Mouse (Mus musculus) limb, embryonic 11.5 days (tissue): ENCODE results near the gene Pkd1l1. TPM values are rescaled to one million over a fixed set of nuclear protein-coding genes. Genes with fewer than 3 reads are reported as not detected.

Source experiments
- ATAC-seq: fragments of 200-750 bp; cut with Nextera tagmentation; 2 replicates; pipeline ENCODE4 v1.8.0; 2017; ENCODE audit warnings: low read depth; ENCODE audit not compliant: insufficient number of reproducible peaks, low FRiP score, low TSS enrichment
- DNase-seq: peaks from one replicate; pipeline ENCODE4 v3.0.0-alpha.2; 2015; ENCODE audit warnings: low spot score
- H3K27ac ChIP-seq: fragments of 300-500 bp; sonication (generic); replicated peaks from 2 replicates; pipeline ENCODE4 v1.5.1; 2014; ENCODE audit warnings: low read depth, mild to moderate bottlenecking, low read length
- H3K27me3 ChIP-seq: fragments of 300-500 bp; sonication (generic); 2 replicates; pipeline ENCODE4 v1.6.1; 2014; ENCODE audit warnings: mild to moderate bottlenecking, low read length, mixed read lengths; ENCODE audit not compliant: control insufficient read depth, insufficient read depth
- H3K36me3 ChIP-seq: fragments of 300-500 bp; sonication (generic); 2 replicates; pipeline ENCODE4 v1.6.1; 2014; ENCODE audit warnings: mild to moderate bottlenecking, low read length, moderate library complexity, mixed read lengths; ENCODE audit not compliant: control insufficient read depth, insufficient read depth
- H3K4me1 ChIP-seq: fragments of 300-500 bp; sonication (generic); 2 replicates; pipeline ENCODE4 v1.6.1; 2014; ENCODE audit warnings: low read length, mixed read lengths; ENCODE audit not compliant: control insufficient read depth, insufficient read depth
- H3K4me2 ChIP-seq: fragments of 300-500 bp; sonication (generic); 2 replicates; pipeline ENCODE4 v1.6.1; 2014; ENCODE audit warnings: low read depth, mild to moderate bottlenecking, moderate library complexity; ENCODE audit not compliant: severe bottlenecking
- H3K4me3 ChIP-seq: fragments of 300-500 bp; sonication (generic); 2 replicates; pipeline ENCODE4 v1.5.1; 2014; ENCODE audit warnings: low read depth, low read length
- H3K9ac ChIP-seq: fragments of 300-500 bp; sonication (generic); 2 replicates; pipeline ENCODE4 v1.6.1; 2014; ENCODE audit warnings: mild to moderate bottlenecking, low read length
- H3K9me3 ChIP-seq: fragments of 300-500 bp; sonication (generic); 2 replicates; pipeline ENCODE4 v1.6.1; 2016; ENCODE audit warnings: low read length; ENCODE audit not compliant: control insufficient read depth
- WGBS: fragments of 180-500 bp; shearing (Covaris S2); extraction: QIAGEN DNeasy Blood & Tissue Kit; methylation state at CpG from one replicate; pipeline ENCODE4 v1.1.7; 2014; 5-methylcytosine and 5-hydroxymethylcytosine counted together
- polyA plus RNA-seq: library from polyadenylated mRNA; unstranded; fragments of >200 nt; fragmentation: Nextera tagmentation; extraction: Ambion mirVana; gene quantifications from 2 replicates; pipeline ENCODE4 v1.2.1, GENCODE M21; 2014

The Pkd1l1 gene
- polyA plus RNA-seq, 1 experiment from 2014 or later, result 0.03 TPM

DNA sequence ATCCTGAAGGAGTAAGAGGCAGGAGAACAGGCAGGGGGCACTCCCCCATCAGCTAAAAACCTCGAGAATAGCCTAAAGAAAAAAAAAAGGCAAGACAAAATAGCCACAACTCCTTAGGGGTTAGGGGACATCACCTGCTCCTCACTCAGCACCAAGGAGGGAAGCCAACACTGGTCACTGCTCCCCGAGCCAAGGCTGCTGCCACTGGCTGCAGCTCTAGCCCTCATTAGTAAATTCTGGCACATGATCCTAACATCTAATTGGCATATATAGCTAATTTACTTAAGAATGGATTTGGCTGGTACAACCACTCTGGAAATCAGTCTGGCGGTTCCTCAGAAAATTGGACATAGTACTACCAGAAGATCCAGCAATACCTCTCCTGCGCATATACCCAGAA lies 166.1 kb downstream of the Pkd1l1 start:
- H3K9me3 ChIP-seq, result no peaks in the 10 kb centered on the region
- H3K4me3 ChIP-seq, result no peak overlapping the region
- H3K4me2 ChIP-seq, result no peak overlapping the region
- H3K27me3 ChIP-seq, result no peaks in the 10 kb centered on the region
- no peaks in the 10 kb centered on the region for H3K4me1 ChIP-seq
- H3K36me3 ChIP-seq, result no peaks in the 10 kb centered on the region
- 86% methylated on average over 4 of the region's 4 CpGs for WGBS
- DNase-seq, result no peak
- no peak overlapping the region for H3K9ac ChIP-seq
- H3K27ac ChIP-seq, result no peak overlapping the region
- ATAC-seq, result no peak

DNA sequence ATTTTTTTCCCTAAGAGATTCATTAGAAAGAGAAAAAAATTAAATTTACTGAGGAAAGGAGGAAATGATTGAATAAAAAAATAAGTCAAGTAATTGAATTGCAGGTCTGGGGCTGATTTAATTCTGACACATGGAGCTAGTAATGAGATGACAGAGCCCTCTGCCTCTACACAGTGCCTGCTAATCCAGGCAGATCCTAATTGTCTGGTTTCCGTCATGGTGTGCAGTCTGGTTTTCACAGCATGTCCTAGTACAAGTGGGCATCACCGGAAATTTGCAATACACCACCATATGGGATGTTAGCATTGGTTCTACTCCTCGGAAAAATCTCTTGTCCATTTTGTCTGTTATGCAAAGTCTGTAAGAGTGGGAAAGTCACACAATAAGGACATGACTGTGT lies 168.9 kb downstream of the Pkd1l1 start:
- no peaks in the 10 kb centered on the region for H3K27me3 ChIP-seq
- no peak for ATAC-seq

DNA sequence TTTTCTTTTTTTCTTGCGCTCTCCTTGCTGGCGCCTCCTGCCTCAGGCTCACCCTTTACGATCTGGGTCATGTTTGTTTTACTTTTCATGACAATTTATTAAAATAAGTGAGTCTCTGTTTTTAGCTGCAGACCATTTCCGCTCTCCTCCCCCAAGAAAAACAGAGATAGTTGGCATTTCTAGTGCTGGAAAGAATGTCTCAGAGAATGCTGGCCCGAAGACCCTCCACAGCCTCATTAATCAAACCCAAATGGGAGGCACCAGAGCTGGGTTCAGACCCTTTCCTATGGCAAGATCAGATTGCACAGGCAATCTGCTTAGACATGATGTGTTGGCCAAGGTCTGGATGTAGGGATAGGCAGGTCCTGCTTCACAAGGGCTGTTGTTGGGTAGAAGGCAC lies 175.6 kb downstream of the Pkd1l1 start:
- Histone ChIP-seq H3K27me3 (no peaks in the 10 kb centered on the region), H3K27ac (no peak overlapping the region), H3K4me2 (no peak overlapping the region), H3K4me3 (no peak overlapping the region), H3K36me3 (no peaks in the 10 kb centered on the region), H3K4me1 (peaks cover 4% of the 10 kb centered on the region), H3K9me3 (no peaks in the 10 kb centered on the region), H3K9ac (no peak overlapping the region)
- WGBS, result 52% methylated on average over 5 of the region's 5 CpGs
- no peak for ATAC-seq
- no peak for DNase-seq

More for the DNA sequence above, 168.9 kb downstream of the Pkd1l1 start:
- Histone ChIP-seq H3K9ac (no peak overlapping the region), H3K4me3 (no peak overlapping the region), H3K27ac (no peak overlapping the region), H3K9me3 (no peaks in the 10 kb centered on the region), H3K4me2 (no peak overlapping the region), H3K4me1 (no peaks in the 10 kb centered on the region), H3K36me3 (no peaks in the 10 kb centered on the region)
- DNase-seq, result no peak
- 55% methylated on average over 3 of the region's 3 CpGs for WGBS

DNA sequence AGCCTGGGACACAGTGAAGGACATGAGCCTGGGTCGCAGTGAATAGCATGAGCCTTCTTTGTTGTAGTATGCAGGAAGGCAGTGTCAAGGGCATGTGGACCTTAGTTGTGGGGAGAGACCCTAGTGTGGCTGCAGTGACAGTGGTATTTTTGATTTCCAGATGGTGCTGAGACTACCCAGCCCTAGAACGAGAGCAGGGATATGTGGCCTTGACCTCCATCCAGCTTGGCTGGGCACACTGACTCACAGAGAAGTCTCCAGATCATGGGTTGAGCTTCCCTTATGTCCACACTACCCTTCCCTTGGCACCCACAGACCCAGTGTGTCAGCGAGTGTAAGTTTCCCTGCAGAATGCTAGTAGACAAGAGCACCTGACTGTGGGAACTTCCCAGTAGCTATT lies 178.0 kb downstream of the Pkd1l1 start:
- Histone ChIP-seq H3K9ac (no peak overlapping the region), H3K4me1 (peaks cover 10% of the 10 kb centered on the region), H3K9me3 (no peaks in the 10 kb centered on the region), H3K4me3 (no peak overlapping the region), H3K36me3 (no peaks in the 10 kb centered on the region), H3K27ac (no peak overlapping the region), H3K27me3 (no peaks in the 10 kb centered on the region), H3K4me2 (no peak overlapping the region)
- WGBS, result 86% methylated on average over 3 of the region's 3 CpGs
- DNase-seq (no peak), ATAC-seq (no peak)

DNA sequence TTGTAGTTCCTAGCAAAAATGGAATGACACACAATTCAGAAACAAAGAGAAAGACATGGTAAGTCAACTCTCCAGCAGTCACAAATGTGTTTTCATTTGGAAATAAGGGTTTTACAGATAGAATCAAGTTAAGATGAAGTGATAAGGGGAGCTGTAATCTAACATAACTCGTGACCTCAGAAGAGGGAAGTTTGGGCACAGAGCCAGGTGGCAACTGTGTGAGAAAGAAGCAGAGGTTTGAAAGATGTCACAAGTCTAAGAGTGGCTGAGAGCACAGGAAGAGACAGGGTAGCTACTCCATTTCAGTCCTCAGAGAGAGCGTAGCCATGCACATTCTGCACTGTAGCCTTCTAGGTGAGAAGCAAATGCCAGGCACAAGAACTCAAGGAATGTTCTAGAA lies 180.9 kb downstream of the Pkd1l1 start:
- no peaks in the 10 kb centered on the region for H3K9me3 ChIP-seq
- no peaks in the 10 kb centered on the region for H3K36me3 ChIP-seq
- H3K4me2 ChIP-seq, result no peak overlapping the region
- WGBS, result 87% methylated on average over 2 of the region's 2 CpGs
- no peak overlapping the region for H3K9ac ChIP-seq
- peaks cover 10% of the 10 kb centered on the region for H3K4me1 ChIP-seq
- no peak overlapping the region for H3K27ac ChIP-seq
- H3K4me3 ChIP-seq, result no peak overlapping the region
- no peak for ATAC-seq
- no peak for DNase-seq
- H3K27me3 ChIP-seq, result no peaks in the 10 kb centered on the region

DNA sequence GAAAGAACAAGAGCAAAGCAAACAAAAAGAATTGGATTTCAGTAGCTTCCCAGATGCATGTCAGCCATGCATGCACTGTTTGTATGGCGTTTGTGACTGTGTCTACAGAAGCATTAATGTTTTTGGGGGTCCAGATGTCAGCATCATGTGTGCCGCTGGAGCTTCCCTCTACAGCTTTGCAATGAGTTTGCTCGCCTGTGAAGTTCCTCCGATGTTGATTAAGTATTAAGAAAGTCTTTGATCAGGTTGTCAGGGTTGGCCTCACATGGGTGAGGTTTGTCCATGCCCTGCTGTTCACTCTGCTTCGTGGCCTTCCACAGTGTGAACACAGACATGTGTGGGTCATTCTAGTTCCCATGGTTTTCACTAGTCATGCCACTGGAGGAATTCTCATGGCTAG lies 183.9 kb downstream of the Pkd1l1 start:
- no peak overlapping the region for H3K4me2 ChIP-seq
- H3K9me3 ChIP-seq, result no peaks in the 10 kb centered on the region
- H3K27ac ChIP-seq, result no peak overlapping the region
- no peak for ATAC-seq
- peaks cover 17% of the 10 kb centered on the region for H3K4me1 ChIP-seq
- no peaks in the 10 kb centered on the region for H3K36me3 ChIP-seq
- no peak overlapping the region for H3K9ac ChIP-seq
- H3K27me3 ChIP-seq, result no peaks in the 10 kb centered on the region
- no peak overlapping the region for H3K4me3 ChIP-seq
- 73% methylated on average over 5 of the region's 5 CpGs for WGBS
- no peak for DNase-seq

DNA sequence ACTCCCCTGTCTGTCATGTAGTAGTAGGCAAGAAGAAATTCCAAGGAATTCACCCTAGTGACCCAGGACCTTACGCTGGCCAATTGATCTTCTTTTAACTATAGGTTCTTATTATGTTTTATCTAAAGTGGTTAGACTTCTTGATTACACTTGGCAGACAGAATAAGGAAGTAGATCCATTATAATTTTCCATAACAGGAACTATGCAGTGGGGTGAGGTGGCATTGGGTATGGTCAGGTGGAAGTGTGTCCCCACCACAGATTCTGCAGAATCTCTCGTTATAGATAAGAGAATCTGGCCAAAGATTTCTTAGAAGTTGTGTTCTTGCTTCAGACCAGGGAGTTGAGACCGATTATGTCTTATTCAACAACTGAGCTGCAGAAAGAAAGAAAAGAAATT lies 185.5 kb downstream of the Pkd1l1 start:
- no peak for DNase-seq
- no peaks in the 10 kb centered on the region for H3K27me3 ChIP-seq
- H3K9me3 ChIP-seq, result no peaks in the 10 kb centered on the region
- no peak overlapping the region for H3K4me2 ChIP-seq
- peaks cover 17% of the 10 kb centered on the region for H3K4me1 ChIP-seq
- no peak for ATAC-seq
- H3K27ac ChIP-seq, result no peak overlapping the region
- 84% methylated on average over 3 of the region's 3 CpGs for WGBS
- no peak overlapping the region for H3K9ac ChIP-seq
- H3K36me3 ChIP-seq, result no peaks in the 10 kb centered on the region
- no peak overlapping the region for H3K4me3 ChIP-seq

DNA sequence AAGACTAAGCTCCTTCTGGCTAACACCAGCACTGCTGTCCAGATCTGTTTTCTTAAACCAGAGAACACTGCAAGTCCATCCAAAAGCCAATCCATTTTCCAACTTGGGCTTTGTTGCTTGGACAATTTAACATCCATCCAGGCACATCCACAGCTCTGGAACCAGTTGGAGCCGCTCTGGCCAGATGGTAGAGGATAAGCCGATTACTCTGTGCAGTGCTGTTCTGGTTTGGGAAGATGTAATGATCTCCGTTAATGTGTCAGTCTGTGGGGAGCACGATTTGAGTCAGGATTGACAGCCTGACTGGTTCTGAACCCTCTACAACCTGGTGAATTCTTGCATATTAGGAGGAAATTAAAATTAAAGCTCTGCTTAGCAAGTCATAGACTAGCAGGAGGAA lies 188.7 kb downstream of the Pkd1l1 start:
- H3K4me3 ChIP-seq, result no peak overlapping the region
- H3K27me3 ChIP-seq, result no peaks in the 10 kb centered on the region
- no peak overlapping the region for H3K4me2 ChIP-seq
- H3K4me1 ChIP-seq, result peaks cover 17% of the 10 kb centered on the region
- H3K9me3 ChIP-seq, result no peaks in the 10 kb centered on the region
- H3K36me3 ChIP-seq, result no peaks in the 10 kb centered on the region
- H3K27ac ChIP-seq, result 0 out of 2 replicates have a peak overlapping the region, but pooled peaks have one; percentile 21
- ATAC-seq, result 0 out of 2 replicates have a peak, but pooled peaks have one; percentile 61
- H3K9ac ChIP-seq, result no peak overlapping the region
- WGBS, result 46% methylated on average over 4 of the region's 4 CpGs
- DNase-seq, result peak; percentile 46

DNA sequence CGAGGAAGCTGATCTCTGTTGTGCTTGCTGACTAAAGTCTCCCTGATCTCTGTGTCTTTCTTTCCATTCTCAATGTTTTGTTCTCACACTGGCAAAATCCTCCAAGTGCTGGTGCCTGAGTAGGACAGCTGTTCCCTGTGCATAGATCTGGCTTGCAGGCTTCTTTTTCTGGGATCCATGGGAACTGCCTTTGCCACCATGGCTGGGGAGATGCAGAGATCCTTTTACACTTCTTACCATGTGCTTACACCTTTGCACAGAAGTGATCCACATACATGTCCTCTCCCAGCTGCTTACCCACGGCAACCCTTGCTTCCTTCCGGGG lies 191.0 kb downstream of the Pkd1l1 start:
- H3K27me3 ChIP-seq, result no peaks in the 10 kb centered on the region
- WGBS, result 82% methylated on average over 3 of the region's 3 CpGs
- no peak overlapping the region for H3K27ac ChIP-seq
- H3K9me3 ChIP-seq, result no peaks in the 10 kb centered on the region
- ATAC-seq, result no peak
- H3K9ac ChIP-seq, result no peak overlapping the region
- peak; percentile 19 for DNase-seq
- H3K4me3 ChIP-seq, result no peak overlapping the region
- no peak overlapping the region for H3K4me2 ChIP-seq
- peaks cover 17% of the 10 kb centered on the region for H3K4me1 ChIP-seq
- H3K36me3 ChIP-seq, result no peaks in the 10 kb centered on the region
